Mouse (Mus musculus) cerebellum, postnatal 4 days (tissue): Measurements from ENCODE around the gene Sycp2.

Experiments
- DNase-seq, 2 experiments: peaks; one replicate each; pipeline ENCODE4 v3.0.0; 2022; ENCODE audit warnings: low spot score in 2 of 2, mixed read lengths in 1 of 2

Sycp2 gene

DNA sequence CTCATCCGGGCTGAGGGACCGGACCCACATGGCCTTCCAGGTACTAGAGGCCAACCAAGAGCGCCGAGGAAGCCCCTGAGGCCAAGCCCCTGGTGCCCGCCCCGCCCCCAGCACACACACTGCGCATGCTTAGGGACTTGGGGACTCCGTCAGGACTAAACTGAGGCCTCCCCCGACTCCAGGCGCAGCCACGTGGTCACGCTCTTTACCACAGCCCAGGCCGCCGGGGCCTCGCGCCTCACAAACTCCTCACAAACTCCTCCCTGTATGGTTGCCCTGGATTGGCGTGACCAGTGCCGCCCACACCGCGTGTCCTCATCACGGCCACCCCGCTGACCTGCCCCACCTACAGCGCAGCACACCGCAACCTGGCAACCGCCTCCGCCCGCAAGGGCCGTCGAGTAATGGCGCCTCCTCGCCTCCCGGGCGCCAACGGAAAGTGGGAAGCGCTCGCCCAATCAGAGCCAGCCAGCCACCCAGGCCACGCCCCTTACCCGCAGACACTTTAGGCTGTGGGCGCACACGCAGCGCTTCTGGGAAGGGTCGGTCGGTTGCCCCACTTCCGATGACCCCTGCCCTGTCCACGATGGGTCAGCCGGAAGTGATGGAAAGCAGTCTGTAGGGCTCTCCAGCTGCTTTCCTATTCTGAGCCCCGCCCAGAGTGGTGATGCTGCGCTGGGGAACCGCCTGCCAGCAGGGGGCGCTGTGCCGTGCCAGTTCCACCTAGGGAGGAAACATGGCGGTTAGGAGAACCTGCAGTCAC is at the start of gene Sycp2:
Sycp2 (minus strand) TSS at position 633 of the 763 bp plus-strand sequence.
- no peak for DNase-seq

DNA sequence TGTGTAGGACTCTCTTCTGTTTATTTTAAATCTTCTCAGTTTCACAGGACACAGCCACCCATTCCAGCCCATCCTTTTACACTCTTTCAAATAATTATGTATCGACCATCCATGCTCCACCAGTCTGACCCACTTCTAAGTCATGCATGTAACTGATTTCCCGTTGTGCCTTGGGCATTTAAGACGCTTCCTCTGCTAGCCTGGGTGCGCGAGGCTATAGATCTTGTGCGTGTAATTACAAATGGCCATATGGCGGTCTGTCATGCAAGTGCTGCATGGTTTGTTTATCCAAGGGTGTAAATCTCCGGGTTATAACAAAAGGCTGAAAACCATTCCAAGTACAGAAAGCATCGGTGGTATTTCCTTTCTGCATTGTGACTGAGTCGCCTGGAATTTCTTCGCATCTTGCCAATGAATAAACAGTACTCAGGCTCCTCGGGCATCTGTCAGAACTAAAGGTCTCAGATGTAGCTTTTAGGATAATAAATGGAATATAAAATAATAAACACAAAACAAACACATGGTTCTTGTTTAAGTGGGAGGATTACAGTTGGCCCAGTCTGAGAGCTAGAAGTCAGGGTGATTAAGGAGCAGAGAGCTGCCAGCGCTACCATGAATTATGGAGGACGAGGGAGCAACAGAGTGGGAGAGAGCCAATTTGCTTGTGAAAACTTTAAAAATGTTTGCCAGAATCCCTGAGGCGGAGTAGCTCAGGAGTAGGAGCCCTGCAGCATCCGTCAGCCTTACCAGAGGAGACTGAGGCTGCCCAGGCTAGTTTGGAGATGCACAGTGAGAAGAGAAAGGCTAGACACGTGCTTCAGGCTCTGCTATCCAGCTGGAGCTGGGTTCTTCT is 47.4 kb upstream of the Sycp2 start:
- no peak for DNase-seq

DNA sequence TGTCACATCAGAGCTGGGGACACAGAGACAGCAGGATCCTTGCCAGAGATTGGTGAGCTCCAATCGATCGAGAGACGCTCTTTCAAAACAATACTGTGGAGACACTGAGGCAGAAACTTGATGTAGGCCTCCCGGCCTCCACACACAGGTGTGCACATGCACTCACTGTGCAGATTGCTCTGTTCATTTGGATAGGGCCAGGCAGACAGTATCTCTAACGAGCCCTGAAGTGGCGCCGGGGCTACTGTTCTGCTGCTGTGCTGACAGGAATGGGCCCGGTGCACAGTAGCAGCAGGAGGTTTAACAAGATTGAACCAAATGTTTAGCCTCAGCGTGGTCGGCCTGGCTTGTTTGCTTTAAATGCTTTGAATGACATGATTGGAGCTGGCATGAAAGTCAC is 43.5 kb upstream of the Sycp2 start:
- no peak for DNase-seq

DNA sequence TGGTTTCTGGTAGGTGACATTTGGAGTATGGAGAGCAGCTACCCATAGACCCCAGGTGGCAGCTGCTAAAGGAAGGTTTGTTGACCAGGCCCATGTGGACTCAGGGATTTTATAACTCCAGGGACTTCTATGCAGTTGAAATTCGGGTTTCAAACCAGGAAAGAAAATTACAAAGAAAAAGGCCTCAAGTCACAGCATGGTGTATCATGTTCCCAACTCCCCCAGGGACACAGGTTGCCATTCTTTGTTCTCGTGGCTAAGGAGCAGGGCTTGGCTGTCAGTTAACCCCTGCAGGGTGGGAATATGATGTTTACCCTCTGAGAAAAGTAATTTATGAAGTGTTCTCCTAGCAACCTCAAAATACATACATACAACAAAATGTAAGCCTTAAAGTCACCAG is 42.8 kb upstream of the Sycp2 start:
- DNase-seq = no peak

DNA sequence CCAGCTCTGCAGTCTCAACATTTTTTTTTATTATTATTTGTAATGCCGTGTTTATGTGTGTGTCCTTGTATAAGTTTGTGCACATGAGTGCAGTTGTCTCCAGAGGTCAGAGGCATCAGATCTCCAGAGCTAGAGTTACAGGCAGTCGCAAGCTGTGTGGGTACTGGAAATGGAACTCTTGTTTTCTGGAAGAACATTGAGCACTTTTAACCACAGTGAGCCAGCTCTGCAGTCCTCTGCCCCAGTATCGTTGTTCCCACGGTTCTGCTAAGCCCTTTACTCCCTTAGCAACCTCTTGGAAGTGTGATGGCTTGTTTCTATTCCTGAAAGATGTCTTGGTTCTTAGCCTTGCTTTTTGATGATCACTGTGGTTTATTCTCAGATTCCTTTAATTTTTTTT is 41.9 kb upstream of the Sycp2 start:
- no peak for DNase-seq

DNA sequence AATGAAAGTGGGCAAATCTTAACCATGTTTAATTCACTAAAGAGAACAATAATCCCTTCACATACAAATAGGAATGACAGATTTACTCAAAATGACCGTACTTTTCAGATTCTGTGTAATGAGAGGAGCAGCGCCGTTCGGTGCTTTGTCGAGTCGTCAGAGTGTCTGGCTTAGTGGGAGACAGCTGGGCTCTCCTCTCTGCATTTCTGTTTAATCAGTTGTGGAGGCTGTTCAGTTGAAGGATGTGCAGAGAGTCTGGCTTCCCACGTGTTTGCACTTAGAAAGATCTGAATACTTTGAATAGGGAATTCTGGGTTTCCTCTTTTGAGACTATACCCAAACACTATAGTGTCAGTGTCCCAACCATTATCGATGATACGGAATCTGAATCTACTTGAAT is 29.8 kb upstream of the Sycp2 start:
- no peak for DNase-seq

GRCm38 (mm10) chr2:178433903-178434302 is 26.4 kb upstream of the Sycp2 start:
- DNase-seq = no peak

DNA sequence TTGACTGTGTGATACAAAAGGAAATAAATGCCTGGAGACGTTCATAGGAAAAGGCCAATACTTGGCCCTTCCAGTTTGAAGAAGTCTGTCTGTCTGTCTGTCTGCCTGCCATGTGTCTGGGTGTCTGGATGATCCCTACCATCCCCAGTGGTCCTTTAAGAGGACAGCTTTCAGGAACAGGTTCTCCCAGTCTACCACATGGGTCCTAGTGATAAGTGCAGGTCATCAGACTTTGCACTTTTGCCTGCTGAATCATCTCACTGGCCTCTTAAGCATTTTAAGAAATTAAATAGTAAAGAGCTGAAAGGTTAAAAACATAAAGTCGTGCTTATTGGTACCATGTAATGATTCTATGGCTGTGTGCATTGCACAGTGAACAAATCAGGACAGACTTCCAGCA is 26.0 kb upstream of the Sycp2 start:
- DNase-seq = no peak

DNA sequence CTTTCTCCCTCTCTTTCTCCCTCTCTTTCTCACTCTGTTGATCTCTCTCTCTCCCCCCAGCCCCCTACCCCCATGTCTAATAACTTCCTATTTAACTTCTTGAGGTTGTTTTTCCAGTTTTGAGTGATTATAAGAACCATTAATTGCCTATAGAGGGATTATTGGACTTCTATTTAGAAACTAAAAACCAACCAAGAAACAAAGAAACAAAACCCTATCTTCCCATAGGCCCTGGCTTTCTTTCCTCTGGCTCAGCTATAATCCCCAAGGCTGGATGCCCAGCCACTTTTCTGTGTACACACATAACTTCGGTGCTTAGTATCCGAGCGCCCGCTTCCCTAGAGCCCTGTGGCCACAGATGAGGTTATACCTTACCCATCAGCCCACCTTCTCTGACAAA is 22.7 kb upstream of the Sycp2 start, which contains the start of gene Cdh26:
Cdh26 (plus strand) TSS at position 301 of the 400 bp plus-strand sequence.
- DNase-seq = no peak

DNA sequence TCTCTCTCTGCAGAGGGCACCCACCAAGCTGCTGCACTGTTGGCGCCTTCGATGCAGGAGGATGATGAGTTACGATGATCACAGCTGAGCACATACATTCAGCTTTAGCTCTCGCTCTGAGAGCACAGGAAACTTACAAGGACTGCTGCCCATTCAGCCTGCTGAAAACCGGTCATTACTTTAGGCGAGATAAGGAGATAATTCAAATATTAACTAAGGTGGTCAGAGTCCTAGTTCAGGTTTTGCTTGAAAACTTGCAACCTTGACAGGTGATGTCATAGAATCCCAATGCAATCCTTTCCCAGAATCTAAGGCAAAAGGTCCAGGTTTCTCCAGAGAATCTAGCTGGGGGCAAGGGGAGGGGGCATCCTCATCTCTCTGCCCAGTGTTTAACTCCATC is 21.9 kb upstream of the Sycp2 start:
- no peak for DNase-seq

DNA sequence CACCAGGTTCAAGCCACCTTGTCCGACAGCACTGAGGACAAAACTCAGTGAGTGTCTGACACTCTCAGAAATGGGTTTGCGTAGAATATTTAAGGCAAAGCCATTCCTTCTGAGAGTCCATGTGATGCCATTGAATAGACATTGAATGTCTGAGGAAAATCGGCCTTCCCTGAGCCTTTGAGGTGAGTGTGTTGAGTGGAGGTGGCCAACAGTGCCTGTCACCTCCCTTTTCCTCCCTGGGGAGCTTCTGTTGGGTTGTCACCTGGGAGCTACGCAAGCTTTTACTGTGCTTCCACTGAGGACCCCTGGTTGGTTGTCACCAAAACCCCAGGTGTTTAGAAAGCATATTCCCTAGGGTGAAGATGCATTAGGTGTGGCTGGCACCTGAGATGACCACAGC is 21.2 kb upstream of the Sycp2 start:
- DNase-seq = no peak

GRCm38 (mm10) chr2:178428183-178428582 is 20.7 kb upstream of the Sycp2 start:
- DNase-seq = no peak

GRCm38 (mm10) chr2:178427181-178427580 is 19.7 kb upstream of the Sycp2 start:
- no peak for DNase-seq

DNA sequence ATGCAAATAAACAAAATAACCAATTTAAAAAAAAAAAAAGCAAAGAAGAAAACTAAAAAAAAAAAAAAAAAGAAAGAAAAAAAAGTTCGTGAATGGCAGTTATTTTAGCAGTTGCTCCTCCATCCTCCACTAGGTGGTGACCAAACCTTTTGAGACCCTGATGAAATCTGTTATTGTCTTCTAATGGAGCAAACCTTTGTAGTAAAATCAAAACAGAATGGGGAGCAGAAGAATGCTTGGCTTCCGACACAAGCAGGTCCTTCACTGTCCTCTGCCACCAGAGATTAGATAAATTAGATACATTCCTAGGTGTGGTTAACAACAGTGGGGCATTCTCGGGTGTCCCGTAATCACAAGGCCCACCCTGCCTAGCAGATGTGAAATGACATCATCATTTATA is 18.7 kb upstream of the Sycp2 start:
- peak; percentile 20 to 36 for DNase-seq

- no peak for DNase-seq
Measured at GRCm38 (mm10) chr2:178423223-178423622, 15.7 kb upstream of the Sycp2 start.

- no peak for DNase-seq
Measured at GRCm38 (mm10) chr2:178422186-178422585, 14.7 kb upstream of the Sycp2 start.

- DNase-seq = no peak
Measured at GRCm38 (mm10) chr2:178421603-178422002, 14.1 kb upstream of the Sycp2 start.

DNA sequence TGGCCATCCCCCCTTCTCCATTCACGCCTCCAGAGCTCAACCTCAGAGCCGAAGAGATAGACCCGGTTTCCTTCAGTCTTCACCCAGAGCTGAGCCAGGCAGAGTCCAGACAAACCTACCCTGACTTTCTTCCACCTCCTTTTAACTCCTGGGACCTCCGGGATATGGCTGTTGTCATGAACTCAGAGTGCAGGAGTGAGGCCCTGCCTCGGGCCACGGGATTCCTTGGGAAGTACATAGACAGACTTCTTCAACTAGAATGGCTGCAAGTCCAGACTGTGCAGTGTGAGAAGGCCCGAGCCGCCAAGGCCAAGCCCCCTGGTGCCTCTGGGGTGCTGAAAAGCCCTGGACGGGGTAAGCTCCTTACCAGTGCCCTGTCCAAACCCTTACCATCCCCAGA is 13.1 kb upstream of the Sycp2 start:
- DNase-seq = no peak

- no peak for DNase-seq
Measured at GRCm38 (mm10) chr2:178416970-178417369, 9.5 kb upstream of the Sycp2 start.

GRCm38 (mm10) chr2:178416427-178416826 is 8.9 kb upstream of the Sycp2 start:
- no peak for DNase-seq

- no peak for DNase-seq
Measured at GRCm38 (mm10) chr2:178415150-178415448, 7.6 kb upstream of the Sycp2 start.

DNA sequence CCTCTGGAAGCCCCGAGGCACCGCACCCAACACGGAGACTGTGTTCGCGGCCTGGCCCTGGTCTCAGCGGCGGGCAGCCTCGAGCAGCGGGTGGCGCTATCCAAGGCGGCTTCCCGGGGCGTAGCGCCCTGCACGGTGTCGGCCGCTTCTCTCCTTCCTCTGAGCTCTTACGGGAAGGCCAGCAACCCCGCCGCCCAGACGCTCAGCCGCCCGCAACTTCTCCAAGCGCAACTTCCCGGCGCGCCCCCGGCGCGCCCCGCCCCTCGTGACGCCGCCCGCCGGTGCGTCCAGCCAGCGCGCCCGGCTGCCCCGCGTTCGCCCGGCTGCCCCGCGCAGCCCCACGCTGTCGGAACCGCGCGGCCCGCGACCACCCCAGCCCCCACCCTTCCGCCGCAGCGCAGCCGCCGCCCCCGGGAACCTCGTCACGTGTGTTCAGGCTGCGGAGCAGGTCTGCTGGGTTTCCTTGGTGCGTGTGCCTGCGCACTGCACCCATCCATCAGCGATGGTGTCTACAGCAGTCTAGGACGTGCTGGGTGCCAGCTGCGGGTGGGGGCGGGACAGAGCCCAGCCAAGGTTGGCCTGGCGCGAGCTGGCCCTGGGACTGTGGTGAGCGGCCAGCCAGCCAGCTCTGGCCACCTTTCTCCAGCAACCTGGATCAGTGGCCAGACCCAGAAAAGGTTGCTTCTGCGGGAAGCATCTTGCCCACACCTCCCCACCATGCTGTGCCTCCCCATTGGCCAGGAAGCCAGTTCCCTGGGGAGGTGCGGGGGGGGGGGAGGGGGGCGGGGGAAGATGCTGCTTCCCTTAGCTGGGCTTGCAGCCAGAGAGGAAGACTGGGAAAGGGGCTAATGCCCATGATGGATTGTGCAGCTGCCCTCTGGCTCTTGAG is 7.0 kb upstream of the Sycp2 start, which contains the start of the genes Ppp1r3d and Fam217b:
Ppp1r3d (minus strand) TSS at position 212 of the 889 bp plus-strand sequence.
Fam217b (plus strand) TSS at position 264 of the 889 bp plus-strand sequence.
- DNase-seq = peak in 1 of 2 experiments; percentile 48
